Mouse (Mus musculus) left cerebral cortex, postnatal 36 days (tissue): ENCODE measurements around the gene Slc25a25. TPM values are rescaled to one million over a fixed set of nuclear protein-coding genes. Genes with fewer than 3 reads are reported as not detected.
A peak's percentile ranks its signal among the peaks of the same experiment; 100 is the strongest.

Source experiments
- DNase-seq, 2 experiments: peaks; one replicate each; pipeline ENCODE4 v3.0.0; 2021 to 2022; ENCODE audit warnings: low spot score in 2 of 2, mixed read lengths in 1 of 2
- intact Hi-C: fragments of 180-260 bp; cut with DNase I; formaldehyde crosslinking; loops from one replicate; pipeline ENCODE4 v1.15.1; 2025
- total RNA-seq, 2 experiments: library from RNA; stranded (reverse); gene quantifications; 2 replicates each; pipeline ENCODE4 v1.2.3; 2021

Slc25a25 gene
- total RNA-seq, 2 experiments from 2014 or later: 58.5 to 60.5 TPM

DNA sequence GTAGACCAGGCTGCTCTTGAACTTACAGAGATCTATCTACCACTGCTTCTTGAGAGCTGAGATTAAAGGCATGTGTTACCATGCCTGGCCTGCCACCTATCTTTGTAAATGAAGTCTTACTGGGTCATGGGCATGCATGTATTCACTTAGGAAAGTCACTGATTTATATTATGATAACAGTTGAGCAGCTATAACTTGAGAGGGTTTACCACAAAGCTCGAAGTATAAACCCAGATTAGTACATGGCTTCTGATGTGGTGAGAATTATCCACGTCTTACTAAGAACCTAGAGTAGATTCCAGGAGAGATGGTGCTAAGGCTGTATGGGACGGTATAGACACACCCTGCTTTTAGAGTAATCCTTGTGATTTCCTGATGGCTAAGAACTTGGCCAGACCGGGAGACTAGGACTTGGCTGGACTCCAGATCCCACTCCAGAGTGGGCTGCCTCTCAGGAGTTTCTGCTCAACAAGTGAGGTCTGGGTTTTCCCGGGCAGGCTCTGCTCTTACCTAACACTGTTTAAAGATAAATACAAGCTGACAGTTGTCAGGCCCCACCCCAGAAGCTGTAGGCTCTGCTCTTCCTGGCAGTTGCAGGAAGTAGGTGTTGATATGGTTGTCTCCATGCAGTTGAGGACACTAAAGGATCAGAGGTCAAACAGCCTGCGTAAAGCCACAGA lies 13.1 kb upstream of the Slc25a25 start:
- intact Hi-C loops: no loop called here
- DNase-seq: no peak

DNA sequence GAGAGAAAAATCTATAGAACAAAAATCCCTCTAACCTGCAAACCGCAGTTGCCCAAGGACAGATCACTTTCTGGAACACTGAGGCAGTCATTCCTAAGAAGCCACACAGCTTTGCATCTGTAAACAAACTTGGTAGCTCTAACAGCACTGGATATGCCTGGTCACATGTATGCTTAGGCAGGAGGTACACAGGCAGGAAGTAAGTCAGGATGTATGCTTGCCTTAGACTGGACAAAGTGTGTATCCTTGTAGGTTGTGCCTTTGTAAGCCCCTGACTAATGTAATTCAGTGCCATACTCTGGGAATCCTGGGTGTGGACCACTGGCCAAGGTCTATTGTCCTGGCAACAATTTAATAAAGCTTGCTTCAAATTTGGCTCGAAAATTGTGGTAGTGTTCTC lies 12.5 kb upstream of the Slc25a25 start:
- intact Hi-C loops: no loop called here
- DNase-seq: no peak

DNA sequence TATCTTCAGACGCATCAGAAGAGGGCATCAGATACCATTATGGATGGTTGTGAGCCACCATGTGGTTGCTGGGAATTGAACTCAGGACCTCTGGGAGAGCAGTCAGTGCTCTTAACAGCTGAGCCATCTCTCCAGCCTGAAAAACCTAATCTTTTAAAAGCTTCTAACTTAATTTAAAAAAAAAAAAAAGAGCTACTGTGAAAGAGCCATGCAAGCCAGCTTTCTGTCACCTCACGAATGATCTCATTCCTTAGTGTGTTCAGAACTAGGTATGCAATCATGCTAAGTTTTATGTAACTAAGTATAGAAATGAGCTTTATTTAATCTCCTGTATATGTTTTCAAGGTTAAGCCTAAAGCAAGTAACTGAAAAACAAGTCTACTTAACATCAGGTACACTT lies 8.4 kb upstream of the Slc25a25 start:
- intact Hi-C loops: no loop called here
- DNase-seq: no peak

DNA sequence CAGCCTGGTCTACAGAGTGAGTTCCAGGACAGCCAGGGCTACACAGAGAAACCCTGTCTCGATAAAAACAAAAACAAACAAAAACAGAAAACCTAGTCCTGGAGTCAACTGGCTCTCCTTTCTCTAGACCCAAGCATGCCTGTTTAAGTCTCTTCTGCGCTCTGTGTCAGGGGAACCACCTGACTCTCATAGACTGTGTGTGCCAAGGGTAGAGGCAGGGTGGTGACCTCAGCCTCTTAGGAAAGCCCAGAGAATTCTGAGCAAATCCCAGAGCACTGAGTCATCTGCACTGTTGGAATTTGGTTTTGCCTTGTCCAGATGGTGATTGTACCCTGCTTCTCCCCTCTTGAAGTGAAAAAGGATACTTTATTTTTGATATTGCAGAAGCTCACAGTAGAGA lies 7.1 kb upstream of the Slc25a25 start:
- intact Hi-C loops: no loop called here
- no peak for DNase-seq

DNA sequence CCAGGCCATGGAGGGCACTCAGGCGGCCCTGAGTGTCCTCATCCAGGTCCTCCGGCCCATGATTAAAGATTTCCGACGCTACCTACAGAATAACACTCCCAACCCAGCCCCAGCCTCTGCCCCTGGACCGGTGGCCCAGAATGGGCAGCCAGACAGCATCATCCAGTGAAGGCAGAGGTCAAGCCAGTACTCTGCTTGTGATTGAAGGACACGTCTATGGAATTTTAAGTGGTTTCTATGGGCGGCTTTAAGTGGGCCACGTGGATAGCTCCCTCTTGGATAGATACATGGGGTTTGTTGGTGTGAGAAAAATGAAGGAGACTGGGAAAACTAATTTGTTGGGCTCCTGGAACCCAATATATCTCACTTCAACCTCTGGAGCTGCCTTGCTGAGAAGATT lies 3.9 kb upstream of the Slc25a25 start:
- DNase-seq: no peak
- intact Hi-C loops: no loop called here

DNA sequence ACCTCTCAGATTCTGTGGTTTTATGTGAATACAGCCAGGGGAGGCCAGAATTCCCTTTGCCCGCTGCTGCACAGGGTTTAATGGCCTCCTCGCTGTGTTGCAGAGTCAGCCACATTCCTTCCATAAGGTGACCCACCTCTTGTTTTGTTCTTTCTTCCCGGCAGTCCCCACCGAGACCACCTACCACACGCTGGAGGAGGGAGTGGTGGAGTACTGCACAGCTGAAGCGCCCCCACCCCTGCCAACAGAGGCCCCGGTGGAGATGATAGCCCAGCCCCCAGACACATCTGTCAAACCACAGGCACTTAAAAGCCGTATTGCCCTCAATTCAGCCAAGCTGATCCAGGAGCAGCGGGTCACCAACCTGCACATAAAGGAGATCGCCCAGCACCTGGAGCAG lies 3.4 kb upstream of the Slc25a25 start:
- DNase-seq: no peak
- intact Hi-C loops: no loop called here

DNA sequence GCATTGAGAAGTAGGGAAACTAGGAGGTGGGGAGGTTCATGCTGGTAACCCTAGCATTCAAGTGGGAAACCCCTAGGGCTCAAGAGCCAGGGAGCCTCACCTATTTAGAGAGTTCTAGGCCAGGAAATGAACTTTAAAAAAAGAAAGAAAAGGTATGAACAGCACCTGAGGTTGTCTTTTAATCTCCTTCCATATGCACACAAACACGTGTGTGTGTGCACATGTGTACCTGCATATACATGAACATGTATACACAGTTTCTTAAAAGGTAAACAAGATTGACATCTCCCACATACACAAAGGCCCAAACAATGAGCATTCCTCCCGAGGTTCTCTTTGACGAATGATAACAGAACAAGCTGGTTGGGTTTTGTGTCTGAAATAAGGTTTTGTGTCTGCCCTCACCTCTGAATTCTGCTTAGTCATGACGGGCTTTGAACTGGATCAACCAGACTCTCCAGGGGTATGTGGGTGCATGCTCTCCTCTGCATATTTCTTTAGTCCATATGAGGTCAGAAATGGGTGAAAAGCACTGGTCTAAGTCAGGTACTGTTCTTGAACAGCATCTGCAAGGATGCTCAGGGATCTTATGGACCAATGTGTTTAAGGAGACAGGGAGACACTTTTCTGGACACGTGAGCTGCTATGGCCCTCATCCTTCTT lies 2.5 kb upstream of the Slc25a25 start:
- no peak for DNase-seq

DNA sequence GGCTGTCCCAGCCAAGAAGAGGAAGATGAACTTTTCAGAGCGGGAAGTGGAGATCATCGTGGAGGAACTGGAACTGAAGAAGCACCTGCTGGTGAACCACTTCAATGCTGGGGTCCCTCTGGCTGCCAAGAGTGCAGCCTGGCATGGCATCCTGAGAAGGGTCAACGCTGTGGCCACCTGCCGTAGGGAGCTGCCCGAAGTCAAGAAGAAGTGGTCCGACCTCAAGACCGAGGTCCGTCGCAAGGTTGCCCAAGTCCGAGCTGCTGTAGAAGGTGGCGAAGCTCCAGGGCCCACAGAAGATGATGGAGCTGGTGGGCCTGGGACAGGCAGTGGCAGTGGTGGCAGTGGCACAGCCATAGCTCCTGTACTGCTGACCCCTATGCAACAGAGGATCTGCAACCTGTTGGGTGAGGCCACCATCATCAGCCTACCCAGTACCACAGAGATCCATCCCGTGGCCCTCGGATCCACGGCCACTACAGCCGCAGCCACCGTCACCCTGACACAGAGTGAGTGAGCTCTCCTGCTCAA lies 1.3 kb upstream of the Slc25a25 start:
- intact Hi-C loops: no loop called here
- no peak for DNase-seq

More for the DNA sequence above, 2.5 kb upstream of the Slc25a25 start:
- intact Hi-C loops: no loop called here

DNA sequence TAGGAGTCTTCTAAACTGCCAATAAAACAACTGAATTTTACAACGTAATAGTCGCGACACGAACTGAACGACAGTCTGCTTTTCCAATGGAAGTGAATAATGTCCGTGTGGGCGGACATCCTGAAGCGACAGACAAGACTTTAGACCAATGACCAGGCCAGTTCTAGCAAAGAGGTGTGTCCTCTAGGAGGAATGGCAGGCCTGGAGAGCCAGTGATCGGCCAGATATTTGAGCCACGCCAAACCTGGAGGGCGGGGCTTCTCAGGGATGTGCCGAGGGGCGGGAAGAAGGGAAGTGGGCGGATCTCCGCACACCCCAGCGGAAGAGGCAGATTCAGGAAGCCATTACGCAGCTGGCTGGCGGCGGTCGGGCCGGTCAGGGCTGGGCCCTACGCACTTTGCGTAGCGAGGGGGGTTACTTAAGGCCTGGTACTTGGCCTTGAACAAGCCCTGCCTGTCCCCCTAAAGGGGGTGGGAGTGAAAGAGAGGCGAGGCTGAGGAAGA lies 676 bp upstream of the Slc25a25 start:
- DNase-seq: peak; percentile 98
- intact Hi-C loops: loop anchor here (2.0 kb wide), 1 partner anchor 23 kb away; no protein-coding TSS in a partner anchor

DNA sequence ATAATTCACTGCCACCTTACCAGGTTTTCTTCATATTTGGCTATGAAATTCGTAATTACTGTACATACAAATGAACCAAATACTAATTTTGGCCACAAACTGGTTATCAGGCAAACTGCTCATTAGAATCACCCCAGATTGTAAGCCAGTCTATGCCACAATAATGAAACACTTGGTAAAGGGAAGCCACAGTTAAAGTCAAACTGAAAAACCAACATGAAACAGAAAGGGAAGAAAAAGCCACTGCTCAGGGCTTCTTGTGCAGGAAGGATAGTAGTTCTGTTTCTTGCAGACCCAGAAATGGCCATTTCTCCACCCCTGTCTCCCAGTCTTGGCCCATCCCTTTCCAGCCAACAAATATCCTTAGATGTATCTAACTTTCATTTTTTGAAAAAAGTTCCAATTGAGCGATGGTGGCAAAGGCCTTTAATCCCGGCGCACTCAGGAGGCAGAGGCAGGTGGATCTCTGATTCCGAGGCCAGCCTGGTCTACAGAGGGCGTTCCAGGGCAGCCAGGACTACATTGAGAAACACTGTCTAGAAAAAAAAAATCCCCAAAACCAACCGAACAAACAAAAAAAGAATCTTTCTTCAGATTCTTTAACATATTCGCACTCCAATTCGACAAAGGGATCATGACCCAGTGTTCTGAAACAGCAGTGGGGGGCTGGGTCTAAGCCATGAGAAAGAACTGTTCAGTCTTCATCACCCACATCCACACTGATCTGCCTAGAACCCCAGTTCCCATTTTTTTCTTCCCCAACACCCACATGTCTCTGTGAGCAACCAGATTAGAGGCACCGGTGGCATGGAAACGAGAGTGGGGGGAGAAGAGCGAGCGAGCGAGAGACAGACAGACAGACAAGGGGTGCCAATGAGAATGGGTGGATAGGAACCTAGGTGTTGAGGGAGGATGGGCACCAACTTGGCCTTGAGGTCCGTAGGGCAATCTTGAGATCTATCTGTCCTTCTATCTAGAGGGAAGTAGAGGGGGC lies 1.2 kb downstream of the Slc25a25 start, which contains the start of gene Naif1:
Gene Naif1 (plus strand): TSS at position 697 of the 994 bp plus-strand sequence.
- intact Hi-C loops: loop anchor here (2.0 kb wide), 1 partner anchor 21 kb away; no protein-coding TSS in a partner anchor
- peak; percentile 46 to 51 for DNase-seq

DNA sequence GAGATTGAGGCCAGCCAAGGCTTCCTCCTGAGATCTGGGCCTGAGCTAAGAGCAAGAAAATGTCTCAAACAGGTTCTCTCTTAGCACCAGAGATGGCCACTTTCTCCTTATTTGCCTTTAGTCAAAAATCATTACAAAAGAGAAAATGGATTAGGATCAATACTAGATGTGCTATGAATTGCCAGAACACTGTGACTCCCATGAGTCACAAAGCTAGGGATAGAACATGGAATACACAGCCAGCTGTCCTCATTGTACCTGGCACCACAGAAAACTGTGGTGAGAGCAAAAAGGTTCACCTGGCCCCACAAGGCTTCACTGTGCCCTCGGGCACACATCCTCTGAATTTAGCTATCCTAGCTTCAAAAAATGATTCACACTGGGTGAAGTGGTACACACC lies 2.8 kb downstream of the Slc25a25 start:
- no peak for DNase-seq
- intact Hi-C loops: no loop called here

DNA sequence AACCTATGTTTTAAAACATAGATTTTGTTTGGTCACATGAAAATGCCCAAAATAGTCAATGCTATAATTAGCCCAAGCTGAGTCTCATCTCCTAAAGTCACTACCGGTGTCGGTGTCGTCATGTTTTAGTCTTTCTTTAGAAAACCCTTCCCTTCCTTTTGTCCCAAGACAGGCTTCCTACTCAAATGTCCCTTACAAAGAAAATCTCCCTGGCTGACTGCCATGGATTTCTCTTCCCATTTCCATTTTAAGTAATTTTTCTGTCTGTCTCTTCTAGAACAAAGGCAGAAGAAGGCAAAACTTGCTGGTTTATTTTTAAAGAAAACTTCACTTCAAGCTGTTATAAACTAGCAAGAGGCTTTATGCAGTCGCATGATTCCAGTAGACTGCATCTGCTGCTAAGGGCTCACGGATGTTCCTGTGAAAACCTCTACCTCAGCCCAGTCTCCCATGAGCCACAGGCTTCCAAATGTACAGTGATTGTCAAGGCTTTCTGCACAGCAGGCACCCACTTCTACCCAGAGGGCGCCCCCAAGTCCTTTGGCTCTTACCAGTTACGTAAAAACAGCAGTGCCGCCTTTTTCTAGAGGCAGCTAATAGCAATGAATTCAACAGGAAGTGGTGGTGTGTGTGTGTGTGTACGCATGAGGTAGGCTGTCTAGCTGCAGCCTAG lies 3.8 kb downstream of the Slc25a25 start:
- DNase-seq: peak in 1 of 2 experiments; percentile 50
- intact Hi-C loops: no loop called here

DNA sequence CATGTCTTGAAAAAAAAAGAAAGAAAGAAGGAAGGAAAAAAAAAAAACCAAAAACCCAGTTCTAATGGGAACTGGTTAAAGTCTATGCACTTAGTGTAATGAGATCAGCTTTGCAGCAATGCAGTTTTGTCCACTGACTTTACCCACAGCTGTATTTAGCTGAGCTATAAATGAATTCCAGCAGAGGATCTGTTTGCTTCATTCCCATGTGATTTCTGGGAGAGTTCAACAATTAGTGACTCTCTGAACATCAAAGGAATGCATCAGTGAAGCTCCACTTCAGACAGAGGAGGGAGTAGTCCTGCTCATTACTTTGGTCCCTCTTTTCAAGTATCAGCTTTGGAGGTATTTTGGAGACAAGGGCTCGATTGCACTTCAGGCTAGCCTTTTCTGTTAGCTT lies 5.7 kb downstream of the Slc25a25 start:
- no peak for DNase-seq
- intact Hi-C loops: no loop called here

DNA sequence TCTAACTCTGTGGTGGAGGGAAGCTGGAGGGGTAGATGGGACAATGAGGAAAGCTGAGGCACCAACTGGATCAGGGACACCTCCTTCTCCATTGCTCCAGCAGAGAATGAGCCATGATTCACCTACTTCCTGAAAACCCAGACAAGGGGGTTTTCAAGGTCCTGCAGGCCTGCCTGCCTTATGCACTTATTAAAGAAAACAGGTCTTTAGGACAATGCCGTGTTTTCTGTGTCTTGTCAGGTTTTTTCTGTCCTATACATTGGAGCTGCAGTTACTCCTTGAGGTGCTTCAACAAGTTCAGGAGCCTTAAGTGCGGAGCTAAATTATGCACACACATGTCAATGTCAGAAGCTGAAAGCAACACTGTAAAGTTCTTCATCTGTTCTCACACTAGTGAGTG lies 9.7 kb downstream of the Slc25a25 start:
- intact Hi-C loops: no loop called here

DNA sequence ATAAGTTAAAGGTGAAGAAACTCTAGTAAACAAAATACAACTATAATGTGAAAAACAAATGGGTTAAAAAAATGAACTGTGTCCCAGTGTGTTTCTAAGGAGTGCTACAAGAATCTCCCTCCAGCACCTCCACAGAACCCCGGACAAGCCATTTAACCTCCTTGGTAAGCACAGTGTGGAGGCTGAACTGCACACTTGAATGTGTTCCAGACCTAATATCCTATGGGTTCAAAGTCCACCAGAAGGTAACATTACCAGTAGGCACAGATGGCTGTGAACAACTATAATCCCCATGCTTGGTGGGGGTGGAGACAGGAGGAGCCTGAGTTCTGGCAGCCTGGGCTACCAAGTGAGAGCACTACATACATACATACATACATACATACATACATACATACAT lies 10.6 kb downstream of the Slc25a25 start:
- intact Hi-C loops: no loop called here
- DNase-seq: no peak

More for the DNA sequence above, 9.7 kb downstream of the Slc25a25 start:
- no peak for DNase-seq

DNA sequence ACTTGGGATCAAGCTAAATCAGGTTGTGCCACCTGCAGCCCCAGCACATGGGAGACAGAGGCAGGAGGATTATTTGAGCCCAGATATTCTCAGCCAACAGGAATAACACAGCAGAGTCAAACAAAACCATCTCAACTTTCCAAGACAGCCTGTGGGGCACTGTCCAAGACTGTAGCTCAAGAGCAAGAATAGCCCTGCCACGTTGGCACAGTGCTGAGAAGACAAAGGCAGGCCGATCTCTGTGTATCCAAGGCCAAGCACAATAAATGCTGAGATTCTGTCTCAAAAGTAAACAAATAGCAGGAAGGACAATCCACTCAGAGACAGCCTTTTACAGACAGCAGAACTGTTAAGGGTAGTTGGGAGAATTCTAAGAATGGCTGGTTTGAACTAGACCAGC lies 11.1 kb downstream of the Slc25a25 start:
- no peak for DNase-seq
- intact Hi-C loops: no loop called here

DNA sequence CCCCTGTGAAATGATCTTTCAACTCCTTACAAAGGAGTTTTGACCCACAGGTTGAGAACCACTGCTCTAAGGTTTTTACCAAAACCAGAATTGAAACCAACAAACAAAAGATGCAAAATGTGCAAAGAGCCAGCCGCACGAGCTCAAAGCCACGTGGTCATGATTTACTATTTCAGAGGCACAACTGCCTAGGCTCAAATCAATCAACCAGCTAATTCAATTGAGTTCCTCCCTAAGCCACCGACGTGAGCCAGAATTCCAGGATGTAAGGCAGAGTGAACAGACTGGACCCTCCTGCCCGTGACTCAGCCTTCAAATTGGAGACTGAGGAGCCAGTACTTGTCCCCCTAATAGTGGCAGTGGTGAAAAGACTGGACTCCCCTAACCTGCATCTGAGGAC lies 12.1 kb downstream of the Slc25a25 start:
- intact Hi-C loops: no loop called here
- DNase-seq: no peak

DNA sequence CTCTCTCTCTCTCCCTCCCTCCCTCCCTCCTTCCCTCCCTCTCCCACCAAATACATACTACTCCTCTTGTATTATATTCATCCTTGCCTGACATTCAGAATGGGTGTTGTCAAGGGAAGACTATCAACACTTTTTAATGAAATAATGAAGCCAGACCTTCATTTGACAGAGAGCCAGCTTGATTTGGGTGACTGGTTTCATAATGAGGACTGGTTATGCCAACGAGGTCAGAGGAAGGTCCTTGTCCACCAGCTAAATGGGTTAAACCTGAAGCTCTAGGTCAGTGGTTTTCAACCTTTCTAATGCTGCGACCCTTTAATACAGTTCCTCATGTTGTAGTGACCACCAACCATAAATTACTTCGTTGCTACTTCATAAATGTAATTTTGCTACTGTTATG lies 12.5 kb downstream of the Slc25a25 start:
- intact Hi-C loops: no loop called here
- DNase-seq: no peak

DNA sequence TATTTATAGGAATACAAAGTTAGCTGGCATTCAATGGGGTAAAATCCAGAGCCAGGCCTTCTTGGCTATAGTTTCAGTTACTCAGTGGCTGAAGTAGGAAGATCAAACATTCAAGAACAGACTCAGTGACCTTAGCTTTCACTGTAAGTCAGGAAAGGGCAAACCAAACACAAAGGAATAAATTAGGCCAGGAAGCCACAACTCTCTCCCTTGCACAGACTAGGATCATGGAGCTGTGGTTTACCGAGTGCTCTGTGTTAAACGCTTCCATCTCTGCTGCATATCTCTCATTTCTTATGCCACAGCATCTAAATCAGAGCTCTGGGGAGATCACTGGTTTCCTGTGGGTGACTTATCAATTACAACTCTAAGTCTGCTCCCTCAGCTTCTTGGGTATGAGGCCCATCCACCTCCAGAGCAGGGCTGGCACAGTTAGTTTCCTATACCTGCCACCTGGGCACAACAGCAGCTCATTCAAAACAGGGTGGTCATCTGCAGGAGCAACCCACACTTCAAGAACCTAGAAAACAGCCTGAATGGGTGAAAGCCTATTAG lies 13.6 kb downstream of the Slc25a25 start:
- intact Hi-C loops: no loop called here
- no peak for DNase-seq
